Mouse (Mus musculus) inflammation-experienced regulatory T-cells, adult 6 months (primary cell): Measurements from ENCODE around the gene a. TPM values are rescaled to one million over a fixed set of nuclear protein-coding genes. Genes with fewer than 3 reads are reported as not detected.

Source experiments
- ATAC-seq: one replicate; pipeline ENCODE4 v1.8.0; 2017
- polyA plus RNA-seq, 3 experiments: library from polyadenylated mRNA; unstranded; fragments of 100-300 nt; shearing (Covaris generic); gene quantifications; one replicate each; pipeline ENCODE4 v1.2.1; 2017

The a gene
- polyA plus RNA-seq, 3 experiments from 2014 or later, result not detected

- no peak for ATAC-seq
These were observed 5.9 kb upstream of the a start for GRCm38 (mm10) chr2:154785284-154785683.

GRCm38 (mm10) chr2:154786187-154786586 lies 5.0 kb upstream of the a start:
- no peak for ATAC-seq

- no peak for ATAC-seq
These were observed 4.4 kb upstream of the a start for GRCm38 (mm10) chr2:154786776-154787175.

GRCm38 (mm10) chr2:154789381-154789780 lies 1.8 kb upstream of the a start:
- no peak for ATAC-seq

GRCm38 (mm10) chr2:154789977-154790655 lies 1.1 kb upstream of the a start:
- ATAC-seq, result no peak

- peak; percentile 29 for ATAC-seq
These were observed 750 bp downstream of the a start for GRCm38 (mm10) chr2:154791661-154792642.

- no peak for ATAC-seq
These were observed 12.2 kb downstream of the a start for GRCm38 (mm10) chr2:154803372-154803771.

- ATAC-seq, result no peak
These were observed 12.6 kb downstream of the a start for GRCm38 (mm10) chr2:154803845-154804244.

- no peak for ATAC-seq
These were observed 16.5 kb downstream of the a start for GRCm38 (mm10) chr2:154807689-154808088.

GRCm38 (mm10) chr2:154809107-154809762 lies 18.0 kb downstream of the a start:
- ATAC-seq, result no peak

- ATAC-seq, result no peak
These were observed 19.6 kb downstream of the a start for GRCm38 (mm10) chr2:154810821-154811220.

GRCm38 (mm10) chr2:154813426-154813825 lies 22.2 kb downstream of the a start:
- ATAC-seq, result no peak

GRCm38 (mm10) chr2:154817089-154817488 lies 25.9 kb downstream of the a start:
- no peak for ATAC-seq

GRCm38 (mm10) chr2:154817788-154818187 lies 26.6 kb downstream of the a start:
- no peak for ATAC-seq

GRCm38 (mm10) chr2:154818599-154818998 lies 27.4 kb downstream of the a start:
- no peak for ATAC-seq

- ATAC-seq, result no peak
These were observed 29.1 kb downstream of the a start for GRCm38 (mm10) chr2:154820346-154820745.

- ATAC-seq, result peak; percentile 56
These were observed 34.9 kb downstream of the a start for GRCm38 (mm10) chr2:154826054-154826538.

- ATAC-seq, result no peak
These were observed 36.3 kb downstream of the a start for GRCm38 (mm10) chr2:154827521-154827920.

GRCm38 (mm10) chr2:154832471-154832870 lies 41.3 kb downstream of the a start:
- ATAC-seq, result no peak

- no peak for ATAC-seq
These were observed 43.1 kb downstream of the a start for GRCm38 (mm10) chr2:154834149-154834865.

- ATAC-seq, result peak; percentile 72
These were observed 45.3 kb downstream of the a start for GRCm38 (mm10) chr2:154836537-154836936.

GRCm38 (mm10) chr2:154848086-154848485 lies 56.9 kb downstream of the a start:
- ATAC-seq, result no peak
